Mouse (Mus musculus) ES-E14 (cell line): ENCODE results near the gene Alpi.

Source experiments
- HCFC1 ChIP-seq: IDR thresholded peaks from 2 replicates; pipeline ENCODE4 v1.6.1; 2012; ENCODE audit warnings: low read length, inconsistent platforms, borderline replicate concordance; ENCODE audit not compliant: insufficient read depth
- MAFK ChIP-seq: IDR thresholded peaks from 2 replicates; pipeline ENCODE4 v1.6.1; 2014; ENCODE audit warnings: mild to moderate bottlenecking, low read depth, low read length, inconsistent platforms; ENCODE audit not compliant: insufficient read depth
- ZC3H11A ChIP-seq: IDR thresholded peaks from 2 replicates; pipeline ENCODE4 v1.6.1; 2012; ENCODE audit warnings: low read depth, mild to moderate bottlenecking, inconsistent platforms, low read length, borderline replicate concordance
- ZNF384 ChIP-seq: IDR thresholded peaks from 2 replicates; pipeline ENCODE4 v1.6.1; 2012; ENCODE audit warnings: low read depth, low read length, inconsistent platforms

DNA sequence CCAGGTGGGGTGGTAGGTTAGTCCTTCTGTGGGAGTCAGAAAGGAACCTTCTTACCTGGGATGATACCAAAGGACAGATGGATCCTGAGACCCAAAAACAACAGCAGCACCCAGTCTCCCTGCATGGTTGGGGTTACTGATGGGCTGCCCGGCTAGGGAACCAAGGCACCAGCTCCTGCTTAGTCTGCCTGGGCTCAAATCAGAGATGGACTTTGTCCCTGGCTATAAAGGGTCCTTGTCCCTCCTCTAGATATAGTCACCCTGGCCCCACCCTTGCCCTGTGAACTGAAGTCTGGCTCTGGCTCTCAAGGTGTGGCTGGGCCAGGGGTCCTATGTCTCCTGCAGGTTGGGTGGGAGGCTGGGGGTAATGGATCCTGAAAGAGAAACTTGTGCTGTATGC is at the start of gene Alpi:
- no peak for TF ChIP-seq ZNF384
- no peak for TF ChIP-seq MAFK
- TF ChIP-seq HCFC1: no peak
- no peak for TF ChIP-seq ZC3H11A
